Mouse (Mus musculus) kidney, embryonic 15.5 days (tissue): ENCODE data around the gene Dkk2. TPM values are rescaled to one million over a fixed set of nuclear protein-coding genes. Genes with fewer than 3 reads are reported as not detected.
A peak's percentile ranks its signal among the peaks of the same experiment; 100 is the strongest.
"Not testable (repeated sequence)": the region's sequence is repeated elsewhere in the genome, so short reads cannot be mapped to it uniquely, and the experiment has no call there.

ENCODE experiments used
- ATAC-seq: fragments of 200-750 bp; cut with Nextera tagmentation; replicated peaks from 2 replicates; pipeline ENCODE4 v1.8.0; 2017; ENCODE audit warnings: moderate TSS enrichment; ENCODE audit not compliant: low FRiP score
- H3K27ac ChIP-seq: fragments of 300-500 bp; sonication (generic); 2 replicates; pipeline ENCODE4 v1.5.1; 2015; ENCODE audit warnings: mild to moderate bottlenecking, inconsistent platforms
- H3K27me3 ChIP-seq: fragments of 300-500 bp; sonication (generic); 2 replicates; pipeline ENCODE4 v1.6.1; 2015; ENCODE audit warnings: inconsistent platforms
- H3K36me3 ChIP-seq: fragments of 300-500 bp; sonication (generic); 2 replicates; pipeline ENCODE4 v1.6.1; 2015; ENCODE audit warnings: inconsistent platforms
- H3K4me1 ChIP-seq: fragments of 300-500 bp; sonication (generic); 2 replicates; pipeline ENCODE4 v1.6.1; 2015; ENCODE audit warnings: inconsistent platforms
- H3K4me2 ChIP-seq: fragments of 300-500 bp; sonication (generic); 2 replicates; pipeline ENCODE4 v1.6.1; 2015; ENCODE audit warnings: moderate library complexity, mild to moderate bottlenecking, inconsistent platforms
- H3K4me3 ChIP-seq: fragments of 300-500 bp; sonication (generic); replicated peaks from 2 replicates; pipeline ENCODE4 v1.5.1; 2015; ENCODE audit warnings: mild to moderate bottlenecking, inconsistent platforms
- H3K9ac ChIP-seq: fragments of 300-500 bp; sonication (generic); 2 replicates; pipeline ENCODE4 v1.6.1; 2015; ENCODE audit warnings: mild to moderate bottlenecking, inconsistent platforms
- H3K9me3 ChIP-seq: fragments of 300-500 bp; sonication (generic); replicated peaks from 2 replicates; pipeline ENCODE4 v1.6.1; 2016; ENCODE audit warnings: inconsistent platforms
- WGBS: fragments of 180-500 bp; shearing (Covaris S2); methylation state at CpG from one replicate; pipeline ENCODE4 v1.1.7; 2015; ENCODE audit warnings: mixed read lengths; 5-methylcytosine and 5-hydroxymethylcytosine counted together
- polyA plus RNA-seq: library from polyadenylated mRNA; unstranded; fragments of >200 nt; fragmentation: Nextera tagmentation; extraction: Ambion mirVana; gene quantifications from 2 replicates; pipeline ENCODE4 v1.2.1, GENCODE M21; 2015

Dkk2 gene
- 12.0 and 14.4 TPM in 2 replicates for polyA plus RNA-seq

DNA sequence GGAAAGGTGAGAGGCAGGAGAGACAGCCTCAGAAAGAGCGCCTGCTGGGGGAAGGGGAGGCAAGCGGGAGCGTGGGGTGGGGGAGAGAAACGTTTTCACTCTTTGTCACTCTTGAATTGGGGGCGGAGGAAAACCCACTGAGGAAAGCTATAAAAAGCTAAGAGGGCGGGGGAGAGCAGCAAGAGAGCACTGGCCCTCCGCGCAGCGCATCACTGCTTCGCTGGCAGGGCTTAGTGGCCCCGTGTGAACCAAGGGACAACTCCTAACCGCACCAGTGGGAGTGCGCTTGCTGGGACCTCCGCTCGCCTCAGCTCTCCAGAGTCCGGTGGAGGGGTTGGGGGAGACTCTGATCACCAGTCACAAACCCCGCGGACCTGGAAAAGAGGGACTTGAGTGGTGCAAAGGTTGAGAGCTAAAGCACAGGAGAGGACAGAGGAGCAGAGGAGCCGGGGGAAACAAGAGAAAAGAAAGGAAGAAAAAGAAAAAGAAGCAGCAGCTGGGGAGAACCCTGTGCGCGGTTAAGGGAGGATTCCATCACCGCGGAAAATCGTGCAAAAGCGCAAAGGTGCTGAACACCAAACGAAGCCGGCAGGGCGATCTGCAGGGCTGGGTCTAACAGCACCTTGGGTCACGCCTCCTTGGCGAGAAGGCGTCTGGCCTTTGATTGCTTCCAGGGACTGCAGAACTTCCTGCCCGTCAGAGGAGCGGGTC is at the start of gene Dkk2:
Gene Dkk2 (plus strand): TSS at position 181 of the 711 bp plus-strand sequence.
- H3K27ac ChIP-seq, result peak within 1 kb of the TSS; percentile 27; the same call in 1 of the 2 replicates
- no peaks in the 10 kb centered on the region for H3K36me3 ChIP-seq
- H3K4me1 ChIP-seq, result peaks cover 38% of the 10 kb centered on the region
- H3K4me3 ChIP-seq, result peak within 1 kb of the TSS; percentile 53
- no peaks in the 10 kb centered on the region for H3K9me3 ChIP-seq
- 0% methylated on average over 33 of the region's 33 CpGs for WGBS
- peak within 1 kb of the TSS; percentile 35; the same call in 1 of the 2 replicates for H3K9ac ChIP-seq
- ATAC-seq, result peak; percentile 80
- H3K27me3 ChIP-seq, result peaks cover 22% of the 10 kb centered on the region
- H3K4me2 ChIP-seq, result peak within 1 kb of the TSS; percentile 79

DNA sequence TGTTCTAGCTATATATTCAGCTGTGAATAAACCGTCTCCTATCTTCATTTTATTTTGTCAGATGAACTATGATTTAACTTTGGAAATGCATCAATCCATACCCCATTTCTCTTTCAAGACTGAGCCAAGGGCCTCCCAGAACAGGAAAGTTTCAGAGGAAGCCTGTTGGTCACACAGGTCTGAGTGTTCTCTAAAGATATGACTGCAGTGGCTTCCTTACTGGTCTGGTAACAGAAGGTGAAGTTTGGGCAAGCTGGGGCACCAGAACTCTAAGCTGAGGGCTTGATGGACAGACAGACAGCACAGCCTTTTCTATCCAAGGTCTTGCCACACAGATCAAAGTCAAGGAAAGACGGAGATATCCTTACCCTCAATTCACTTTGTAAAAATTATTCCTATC is 48.4 kb upstream of the Dkk2 start:
- WGBS, result 86% methylated on average over 2 of the region's 2 CpGs
- Histone ChIP-seq H3K27me3 (no peaks in the 10 kb centered on the region), H3K4me2 (no peak overlapping the region), H3K4me1 (peaks cover 5% of the 10 kb centered on the region), H3K9me3 (no peaks in the 10 kb centered on the region), H3K9ac (no peak overlapping the region), H3K36me3 (no peaks in the 10 kb centered on the region), H3K4me3 (no peak overlapping the region), H3K27ac (no peak overlapping the region)
- ATAC-seq, result no peak

DNA sequence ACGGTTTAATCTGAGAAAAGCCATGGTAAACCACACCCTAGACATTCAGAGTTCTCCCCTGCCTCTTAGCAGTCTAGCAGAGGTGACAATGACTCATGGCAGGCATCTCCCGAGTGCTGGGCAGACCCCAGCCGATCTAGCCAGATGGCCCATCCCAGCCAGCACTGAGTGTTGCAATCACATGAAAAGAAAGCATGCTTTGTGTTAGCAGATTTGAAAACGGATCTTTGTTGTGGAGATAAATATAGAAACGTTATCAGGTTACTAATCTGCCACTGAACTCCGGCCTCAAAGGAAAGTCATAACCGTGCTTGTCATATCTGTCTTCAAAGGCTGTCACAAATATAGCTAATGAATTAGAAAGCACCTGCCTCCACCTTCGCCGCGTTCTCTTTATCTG is 47.4 kb upstream of the Dkk2 start:
- H3K27ac ChIP-seq, result no peak overlapping the region
- H3K27me3 ChIP-seq, result no peaks in the 10 kb centered on the region
- no peak overlapping the region for H3K4me3 ChIP-seq
- no peaks in the 10 kb centered on the region for H3K36me3 ChIP-seq
- H3K9ac ChIP-seq, result no peak overlapping the region
- WGBS, result 50% methylated on average over 10 of the region's 10 CpGs
- no peak for ATAC-seq
- H3K4me2 ChIP-seq, result no peak overlapping the region
- peaks cover 5% of the 10 kb centered on the region for H3K4me1 ChIP-seq
- no peaks in the 10 kb centered on the region for H3K9me3 ChIP-seq

DNA sequence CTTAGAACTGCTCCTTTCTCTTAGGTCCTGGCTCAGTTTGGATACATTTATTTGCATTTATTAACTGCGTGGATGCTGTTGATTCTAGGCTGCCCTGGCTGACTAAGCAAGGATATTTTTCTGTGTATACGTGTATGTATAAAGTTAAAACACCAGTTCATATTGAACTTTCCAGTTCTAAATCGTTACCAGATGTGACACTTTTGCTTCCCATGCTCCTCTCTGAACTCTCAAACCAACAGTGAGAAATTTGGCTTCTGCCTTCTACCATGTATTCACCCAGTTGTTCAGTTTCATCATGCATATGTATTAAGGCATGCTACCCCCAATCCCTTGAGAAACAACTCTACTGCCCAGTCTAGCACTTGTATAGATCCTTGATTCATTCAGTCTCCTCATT is 45.0 kb upstream of the Dkk2 start:
- H3K9me3 ChIP-seq, result no peaks in the 10 kb centered on the region
- H3K4me3 ChIP-seq, result no peak overlapping the region
- H3K27me3 ChIP-seq, result no peaks in the 10 kb centered on the region
- H3K4me1 ChIP-seq, result no peaks in the 10 kb centered on the region
- H3K4me2 ChIP-seq, result no peak overlapping the region
- no peak overlapping the region for H3K9ac ChIP-seq
- no peak overlapping the region for H3K27ac ChIP-seq
- ATAC-seq, result no peak
- 77% methylated on average over 3 of the region's 3 CpGs for WGBS
- no peaks in the 10 kb centered on the region for H3K36me3 ChIP-seq

DNA sequence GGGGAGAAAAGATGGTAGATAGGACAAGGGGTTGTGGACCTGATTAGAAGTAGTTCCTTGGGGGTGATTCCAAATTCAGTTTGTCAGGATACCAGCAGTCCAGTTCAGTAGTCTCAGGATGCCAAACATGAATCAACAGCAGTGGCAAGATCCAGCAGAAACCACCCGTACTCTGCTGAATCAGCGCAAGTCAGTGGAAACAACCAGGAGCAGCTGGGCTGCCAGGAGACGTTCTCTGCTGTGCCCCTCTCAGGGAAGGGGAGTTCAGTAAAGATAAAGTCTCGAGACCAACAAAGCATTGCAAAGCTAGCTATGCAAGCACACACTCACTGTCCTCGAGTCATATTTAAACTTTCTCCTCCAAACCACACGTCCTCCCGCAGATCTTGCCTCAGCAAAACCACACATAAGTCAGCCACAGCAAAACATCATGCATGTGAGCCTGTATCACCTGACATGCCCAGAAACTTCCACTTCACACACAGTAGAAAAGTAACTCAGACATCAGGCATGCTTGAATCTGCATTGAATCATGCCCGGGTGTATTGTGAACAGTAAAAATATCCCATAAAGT is 34.1 kb upstream of the Dkk2 start:
- H3K4me1 ChIP-seq, result no peaks in the 10 kb centered on the region
- H3K4me2 ChIP-seq, result no peak overlapping the region
- 82% methylated on average over 8 of the region's 8 CpGs for WGBS
- ATAC-seq, result no peak
- no peaks in the 10 kb centered on the region for H3K9me3 ChIP-seq
- no peaks in the 10 kb centered on the region for H3K36me3 ChIP-seq
- H3K4me3 ChIP-seq, result no peak overlapping the region
- H3K27ac ChIP-seq, result no peak overlapping the region
- no peak overlapping the region for H3K9ac ChIP-seq
- H3K27me3 ChIP-seq, result no peaks in the 10 kb centered on the region

DNA sequence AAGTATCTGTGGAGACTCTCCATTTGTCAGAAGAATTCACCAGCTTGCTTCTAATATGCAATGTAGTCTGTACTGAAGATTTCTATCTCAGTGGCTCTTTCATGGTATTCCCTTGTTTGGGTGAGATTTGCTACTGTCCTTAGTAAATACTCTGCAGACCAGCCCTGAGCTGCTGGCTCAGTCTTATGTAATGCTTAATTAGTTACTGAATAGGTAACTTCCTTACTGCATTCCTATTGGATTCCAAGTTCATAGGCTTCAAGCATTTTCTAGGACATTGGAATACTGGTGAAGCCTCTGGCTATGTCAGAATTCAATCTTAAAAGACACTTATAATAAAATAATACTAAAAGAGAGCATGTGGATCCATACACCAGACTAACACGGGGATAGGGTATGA is 22.3 kb upstream of the Dkk2 start:
- ATAC-seq, H3K9me3 ChIP-seq, H3K27me3 ChIP-seq, H3K36me3 ChIP-seq, H3K4me1 ChIP-seq, H3K4me3 ChIP-seq, H3K4me2 ChIP-seq, H3K27ac ChIP-seq, H3K9ac ChIP-seq: not testable (repeated sequence)
- WGBS, result 86% methylated on average over 1 of the region's 1 CpGs

DNA sequence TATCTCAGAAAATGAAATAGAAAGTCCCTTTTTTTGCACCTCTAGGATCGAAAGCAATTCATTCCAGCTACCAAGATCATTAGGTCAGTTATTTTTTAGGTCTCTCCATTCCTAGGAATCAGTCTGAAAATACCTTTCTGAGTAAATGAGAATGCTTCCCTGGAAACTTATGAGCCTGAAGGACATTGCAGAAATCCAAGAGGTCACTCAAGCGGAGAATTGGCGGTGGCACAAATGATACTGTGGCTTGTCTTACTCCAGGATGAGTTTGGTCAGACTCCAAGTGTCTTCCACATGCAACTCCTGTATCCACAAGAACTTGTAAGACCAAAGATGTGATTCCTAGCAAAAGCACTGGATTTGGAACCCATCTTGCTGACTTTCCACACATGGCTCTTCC is 21.7 kb upstream of the Dkk2 start:
- Histone ChIP-seq H3K4me3 (no peak overlapping the region), H3K4me1 (peaks cover 4% of the 10 kb centered on the region; the same call in 1 of the 2 replicates), H3K36me3 (no peaks in the 10 kb centered on the region), H3K27me3 (no peaks in the 10 kb centered on the region), H3K9ac (no peak overlapping the region), H3K27ac (no peak overlapping the region), H3K9me3 (no peaks in the 10 kb centered on the region), H3K4me2 (no peak overlapping the region)
- ATAC-seq, result no peak
- WGBS, result 84% methylated on average over 3 of the region's 3 CpGs

DNA sequence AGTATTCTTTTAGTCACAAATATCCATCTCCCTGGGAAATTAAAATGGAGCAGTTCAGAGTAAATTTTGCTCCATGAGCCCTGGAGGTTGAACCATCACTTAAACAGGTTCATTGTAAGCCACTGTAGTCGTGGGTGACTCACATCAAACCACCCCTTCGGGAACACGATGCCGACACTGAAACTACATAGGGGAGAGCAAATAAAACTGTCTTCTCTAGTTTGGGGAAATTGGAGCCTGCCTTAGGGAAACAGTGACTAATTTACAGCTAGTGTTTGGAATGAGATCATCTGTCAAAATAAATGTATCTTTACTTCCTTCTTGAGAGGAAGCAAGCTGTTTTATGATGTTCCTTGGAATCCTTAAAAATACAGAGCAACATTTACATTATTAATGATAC is 21.1 kb upstream of the Dkk2 start:
- no peak; the same call in 1 of the 2 replicates for ATAC-seq
- Histone ChIP-seq H3K4me1 (peaks cover 4% of the 10 kb centered on the region; the same call in 1 of the 2 replicates), H3K36me3 (no peaks in the 10 kb centered on the region), H3K4me3 (no peak overlapping the region), H3K9me3 (no peaks in the 10 kb centered on the region), H3K4me2 (no peak overlapping the region), H3K9ac (no peak overlapping the region), H3K27ac (no peak overlapping the region), H3K27me3 (no peaks in the 10 kb centered on the region)
- 7% methylated on average over 4 of the region's 4 CpGs for whole genome bisulfite sequencing

DNA sequence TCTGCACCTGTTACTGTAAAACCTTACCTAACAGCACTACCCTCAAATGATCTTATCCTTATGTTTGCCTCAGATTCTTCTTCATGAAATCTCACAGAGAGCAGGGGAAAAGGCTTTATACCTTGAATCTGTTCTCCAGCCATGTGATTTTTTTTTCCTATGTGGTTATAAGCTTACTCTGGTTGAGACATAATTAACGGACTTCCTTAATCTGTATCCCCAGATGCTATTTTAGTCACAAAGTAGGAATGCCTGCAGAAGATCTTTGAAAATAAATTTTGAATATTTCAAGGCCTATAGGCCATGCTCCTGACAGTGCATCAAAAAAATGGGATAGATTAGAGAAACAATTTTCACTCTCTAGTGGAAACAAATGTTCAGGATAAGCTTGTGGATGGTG is 20.2 kb upstream of the Dkk2 start:
- no peak overlapping the region for H3K4me3 ChIP-seq
- 73% methylated on average over 1 of the region's 1 CpGs for WGBS
- H3K27me3 ChIP-seq, result no peaks in the 10 kb centered on the region
- peaks cover 4% of the 10 kb centered on the region; the same call in 1 of the 2 replicates for H3K4me1 ChIP-seq
- no peaks in the 10 kb centered on the region for H3K9me3 ChIP-seq
- no peak for ATAC-seq
- H3K36me3 ChIP-seq, result no peaks in the 10 kb centered on the region
- H3K4me2 ChIP-seq, result no peak overlapping the region
- no peak overlapping the region for H3K27ac ChIP-seq
- H3K9ac ChIP-seq, result no peak overlapping the region

DNA sequence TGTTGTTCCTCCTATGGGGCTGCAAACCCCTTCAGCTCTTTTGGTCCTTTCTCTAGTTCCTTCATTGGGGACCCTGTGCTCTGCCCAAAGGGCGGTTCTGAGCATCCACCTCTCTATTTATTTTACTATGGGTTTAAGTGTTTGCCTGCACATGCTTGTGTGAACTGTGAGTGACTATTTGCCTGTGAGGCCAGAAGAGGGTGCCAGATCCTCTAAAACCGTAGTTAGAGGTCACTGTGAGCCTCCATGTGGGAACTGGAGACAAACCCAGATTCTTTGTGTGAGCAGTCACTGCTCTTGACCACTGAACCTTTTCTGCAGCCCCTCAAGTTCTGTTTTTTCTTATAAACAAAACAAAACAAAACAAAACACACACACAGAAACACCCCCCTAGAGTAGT is 14.1 kb upstream of the Dkk2 start:
- WGBS, result 61% methylated on average over 2 of the region's 2 CpGs
- no peaks in the 10 kb centered on the region for H3K27me3 ChIP-seq
- H3K36me3 ChIP-seq, result no peaks in the 10 kb centered on the region
- H3K27ac ChIP-seq, result no peak overlapping the region
- H3K9ac ChIP-seq, result no peak overlapping the region
- no peak overlapping the region for H3K4me2 ChIP-seq
- no peaks in the 10 kb centered on the region for H3K4me1 ChIP-seq
- no peak for ATAC-seq
- H3K4me3 ChIP-seq, result no peak overlapping the region
- H3K9me3 ChIP-seq, result no peaks in the 10 kb centered on the region

DNA sequence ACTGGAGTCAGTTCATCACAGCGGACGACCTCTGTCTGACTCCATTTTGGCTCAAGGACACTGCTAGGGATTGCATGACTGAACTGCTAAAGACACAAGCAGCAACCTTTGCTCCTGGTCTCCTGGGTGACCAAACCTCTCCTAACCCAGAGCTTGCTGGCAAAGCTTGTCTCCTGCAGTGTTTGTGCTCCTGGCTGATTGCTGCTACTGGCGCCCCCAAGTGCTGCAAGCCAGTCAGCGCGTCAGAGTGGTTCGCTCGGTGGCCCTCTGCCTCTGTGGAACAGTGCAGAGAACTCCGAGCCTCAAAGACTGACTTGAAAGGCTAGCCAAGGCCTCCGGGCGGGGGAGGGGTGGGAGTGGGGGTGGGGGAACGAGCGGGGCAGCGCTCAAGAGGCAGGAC is 1.1 kb upstream of the Dkk2 start:
- Histone ChIP-seq H3K4me1 (peaks cover 38% of the 10 kb centered on the region), H3K4me2 (peak overlapping the region; percentile 79), H3K27ac (no peak overlapping the region), H3K36me3 (no peaks in the 10 kb centered on the region), H3K4me3 (peak overlapping the region; percentile 53), H3K27me3 (peaks cover 22% of the 10 kb centered on the region), H3K9ac (no peak overlapping the region), H3K9me3 (no peaks in the 10 kb centered on the region)
- WGBS, result 8% methylated on average over 13 of the region's 13 CpGs
- peak; percentile 89 for ATAC-seq

DNA sequence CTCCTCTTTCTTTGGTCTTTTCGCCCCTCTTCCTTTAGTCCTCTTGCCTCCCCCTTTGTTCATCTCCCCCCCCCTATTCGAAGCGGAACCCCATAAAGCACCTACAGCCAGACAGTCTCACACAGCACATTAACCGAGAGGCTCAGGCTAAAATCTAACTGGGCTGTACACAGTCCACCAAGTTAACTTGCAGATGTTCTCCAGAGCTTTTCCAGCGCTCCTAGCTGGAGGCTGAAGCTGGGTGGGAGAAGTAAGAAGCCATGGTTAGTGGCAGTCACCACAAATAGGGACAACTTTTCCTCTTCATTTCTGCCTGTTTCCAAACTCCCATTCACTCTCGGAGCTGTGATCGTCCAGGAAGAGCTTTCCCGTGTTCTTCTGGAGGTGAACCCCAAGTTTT is 412 bp upstream of the Dkk2 start:
- Histone ChIP-seq H3K9ac (no peak overlapping the region), H3K4me1 (peaks cover 38% of the 10 kb centered on the region), H3K9me3 (no peaks in the 10 kb centered on the region), H3K27me3 (peaks cover 22% of the 10 kb centered on the region), H3K27ac (no peak overlapping the region), H3K36me3 (no peaks in the 10 kb centered on the region), H3K4me2 (peak overlapping the region; percentile 79), H3K4me3 (peak overlapping the region; percentile 53)
- WGBS, result under 1% methylated on average over 7 of the region's 8 CpGs
- peak; percentile 47; the same call in 1 of the 2 replicates for ATAC-seq
